Mouse (Mus musculus) brain, embryonic 14.5 days (tissue): Measurements from ENCODE around the gene Hoxd12.

Experiments used
- CTCF ChIP-seq: fragments of 200-500 bp; IDR thresholded peaks from 2 replicates; pipeline ENCODE4 v1.5.1; 2012; ENCODE audit warnings: inconsistent platforms, mild to moderate bottlenecking, moderate library complexity, borderline replicate concordance; ENCODE audit not compliant: insufficient read depth, insufficient read length; ENCODE audit errors: extremely low read depth
- POLR2A ChIP-seq: fragments of 200-500 bp; IDR thresholded peaks from 2 replicates; pipeline ENCODE4 v1.6.1; 2012; ENCODE audit warnings: mild to moderate bottlenecking, inconsistent platforms, borderline replicate concordance; ENCODE audit not compliant: poor library complexity, insufficient read depth, insufficient read length, severe bottlenecking; ENCODE audit errors: extremely low read depth

DNA sequence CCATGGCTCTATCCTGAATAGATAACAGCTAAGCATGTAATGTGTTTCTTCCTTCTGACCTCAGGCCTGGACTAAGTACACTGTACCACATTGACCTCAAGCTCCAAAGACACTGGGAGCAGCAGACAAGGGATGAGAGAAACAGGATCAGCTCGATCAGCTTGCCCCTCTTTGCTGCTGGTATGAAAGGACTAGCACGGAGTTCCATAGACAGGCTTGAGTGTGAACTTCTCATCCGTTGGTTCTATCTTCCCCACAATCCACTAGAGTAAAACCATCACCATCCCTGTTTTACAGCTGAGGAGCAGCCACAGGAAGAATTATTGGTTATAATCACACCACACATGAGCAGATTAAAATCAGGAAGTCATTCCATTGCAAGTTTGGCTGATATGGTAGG, 29.2 kb upstream of the Hoxd12 start:
- no peak for TF ChIP-seq POLR2A
- TF ChIP-seq CTCF = no peak
